Mouse (Mus musculus) adrenal gland, postnatal 14 days (tissue): ENCODE results near the gene Aldh3b1. TPM values are rescaled to one million over a fixed set of nuclear protein-coding genes. Genes with fewer than 3 reads are reported as not detected.

Source experiments
- DNase-seq: peaks from one replicate; pipeline ENCODE4 v3.0.0; 2021; ENCODE audit warnings: mixed read lengths
- total RNA-seq: library from RNA; stranded (reverse); gene quantifications from 2 replicates; pipeline ENCODE4 v1.2.3, GENCODE M21; 2021

The Aldh3b1 gene
- total RNA-seq, 1 experiment from 2014 or later = 73.4 TPM

GRCm38 (mm10) chr19:3912337-3913204 is 17.0 kb downstream of the Aldh3b1 start, which contains the start of gene Ndufs8:
Gene Ndufs8, minus strand, starts transcription at chr19:3912774.
- DNase-seq = peak; percentile 93

GRCm38 (mm10) chr19:3910206-3910605 is 19.4 kb downstream of the Aldh3b1 start:
- no peak for DNase-seq

DNA sequence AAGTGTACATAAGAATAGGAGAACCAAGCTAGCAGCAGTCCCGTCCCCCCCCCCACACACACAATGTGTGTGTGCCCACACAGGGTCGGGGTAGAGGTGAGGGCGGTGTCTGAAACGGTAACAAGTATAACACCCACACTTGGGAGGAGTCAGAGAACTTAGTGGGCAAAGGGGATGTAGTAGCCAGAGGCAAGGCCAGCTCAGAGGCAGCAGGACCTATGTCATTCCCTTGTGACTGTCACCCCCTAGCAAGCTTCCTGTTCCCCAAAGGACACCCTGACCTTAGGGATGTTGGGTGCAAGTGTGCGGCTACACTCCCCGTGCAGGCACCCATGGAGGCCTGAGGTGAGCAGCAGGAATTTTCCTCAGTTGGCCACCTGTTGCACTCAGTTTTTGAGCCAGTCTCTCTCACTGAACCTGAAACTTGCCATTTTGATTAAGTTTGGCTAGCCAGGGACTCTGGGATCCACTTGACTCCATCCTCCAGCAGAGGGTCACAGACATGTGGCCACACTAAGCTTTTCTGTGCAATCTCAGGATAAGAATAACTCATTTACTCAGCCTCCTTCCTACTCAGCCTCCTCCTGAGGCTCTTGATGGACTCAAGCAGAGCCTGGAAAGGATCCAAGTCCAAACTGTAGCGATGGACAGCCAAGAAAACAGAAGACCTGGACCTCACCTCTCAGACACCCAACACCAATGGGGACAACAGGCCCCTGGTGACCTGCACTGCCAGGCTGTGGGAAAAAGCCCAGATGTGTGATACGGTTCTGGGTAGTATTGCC is 21.5 kb downstream of the Aldh3b1 start:
- no peak for DNase-seq

DNA sequence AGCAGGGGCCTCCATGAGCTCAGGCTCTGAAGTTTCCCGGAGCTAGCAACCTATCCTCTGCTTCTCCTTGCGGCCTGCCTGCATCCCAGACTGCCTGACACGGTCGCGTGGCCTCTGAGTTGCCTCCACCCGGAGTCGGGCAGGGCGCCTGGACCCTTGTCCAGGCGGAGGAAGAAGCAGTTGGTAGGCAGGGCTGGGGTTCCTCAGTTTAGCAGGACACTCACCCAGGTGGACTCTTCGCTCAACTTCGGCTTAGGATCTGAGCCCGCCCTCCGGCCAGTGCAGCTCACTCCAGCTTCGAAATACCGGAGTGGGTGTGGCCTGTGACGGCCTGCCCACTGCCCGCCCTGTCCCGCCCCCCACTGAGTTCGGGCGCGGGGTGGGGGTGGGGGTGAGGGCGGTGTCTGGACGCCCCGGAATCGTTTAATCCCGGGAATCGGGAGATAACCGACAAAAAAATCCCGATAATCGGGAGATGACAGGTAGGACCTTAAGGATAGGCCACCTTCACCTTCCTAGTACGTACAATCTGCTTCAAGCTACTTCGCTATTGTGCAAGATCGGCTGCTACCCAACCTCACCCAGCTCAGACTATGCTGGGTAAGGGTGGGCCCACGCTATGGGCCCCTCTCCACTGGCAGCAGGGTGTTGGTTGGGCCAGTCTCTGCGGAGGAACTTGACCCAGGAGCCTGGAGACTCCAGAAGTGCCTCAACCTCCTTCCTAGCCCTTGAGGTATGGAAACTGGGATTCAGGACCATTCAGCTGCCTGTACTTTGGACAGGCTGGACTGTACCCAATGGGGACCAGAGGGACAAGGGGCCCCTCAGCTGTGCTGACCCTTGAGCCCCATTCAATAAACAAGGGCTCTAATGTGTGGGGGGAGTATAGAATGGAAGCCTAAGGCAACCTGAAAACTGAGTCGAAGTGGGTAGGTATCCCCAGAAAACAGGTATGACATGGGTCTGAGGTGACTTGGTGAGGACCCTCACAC is 22.5 kb downstream of the Aldh3b1 start, which contains the start of gene Tcirg1:
TSS of gene Tcirg1 (minus strand) at position 339 of the 992 bp plus-strand sequence.
- DNase-seq = peak; percentile 88

DNA sequence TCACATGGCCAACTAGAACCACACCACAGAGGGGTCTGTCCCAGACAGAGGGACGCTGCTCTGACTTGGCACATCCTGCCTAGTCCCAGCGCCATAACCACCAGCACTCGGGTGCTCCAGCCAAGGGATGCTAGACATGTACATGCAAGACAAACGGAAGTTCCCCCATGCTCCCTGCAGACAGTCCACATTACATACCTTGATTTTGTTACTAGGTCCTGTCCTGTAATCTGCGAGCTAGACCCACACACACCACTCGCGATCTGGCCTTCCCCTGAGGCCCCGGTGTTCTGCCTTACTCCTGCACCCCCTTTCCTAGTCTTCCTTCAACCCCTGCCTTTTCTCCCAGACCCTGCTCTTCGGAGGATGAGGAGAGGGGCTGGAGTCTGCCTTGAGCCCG is 23.3 kb downstream of the Aldh3b1 start:
- no peak for DNase-seq

GRCm38 (mm10) chr19:3905261-3905969 is 24.2 kb downstream of the Aldh3b1 start:
- DNase-seq = peak; percentile 77

DNA sequence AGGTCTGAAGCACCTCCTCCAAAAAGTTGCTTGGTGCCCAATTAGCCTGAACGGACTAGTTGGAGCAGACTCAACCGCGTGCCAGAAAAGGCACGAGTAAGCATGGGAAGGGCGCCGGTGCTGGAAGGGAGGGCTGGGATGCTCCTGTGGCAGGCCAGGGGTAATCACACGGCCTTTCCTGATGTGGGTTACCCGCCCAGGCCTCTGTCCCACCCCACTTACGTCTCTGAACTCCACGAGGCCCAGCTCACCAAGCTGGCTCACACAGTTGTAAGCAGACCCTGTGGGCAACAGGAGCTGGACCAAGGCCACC is 25.3 kb downstream of the Aldh3b1 start:
- DNase-seq = no peak

GRCm38 (mm10) chr19:3903648-3904362 is 25.8 kb downstream of the Aldh3b1 start:
- DNase-seq = no peak

GRCm38 (mm10) chr19:3902966-3903365 is 26.6 kb downstream of the Aldh3b1 start:
- no peak for DNase-seq

DNA sequence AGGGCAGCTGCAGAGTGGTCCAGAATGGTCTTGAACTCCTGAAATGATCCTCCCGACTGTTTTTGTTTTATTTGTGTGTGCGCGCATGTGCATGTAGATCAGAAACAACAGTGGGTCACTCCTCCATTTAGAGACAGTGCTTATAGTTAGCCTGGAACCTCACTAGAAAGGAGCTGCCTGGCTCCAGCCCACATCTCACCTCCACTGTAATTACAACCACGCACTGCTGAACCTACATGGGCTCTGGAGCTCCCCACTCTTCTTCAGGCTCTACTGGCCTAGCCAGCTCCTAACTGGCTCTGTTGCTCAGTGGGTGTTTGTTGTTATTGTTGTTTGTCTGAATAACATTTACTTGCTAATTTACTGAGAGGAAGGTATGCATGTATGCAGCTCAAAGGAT is 30.0 kb downstream of the Aldh3b1 start:
- DNase-seq = no peak

GRCm38 (mm10) chr19:3898952-3899351 is 30.7 kb downstream of the Aldh3b1 start:
- DNase-seq = no peak

DNA sequence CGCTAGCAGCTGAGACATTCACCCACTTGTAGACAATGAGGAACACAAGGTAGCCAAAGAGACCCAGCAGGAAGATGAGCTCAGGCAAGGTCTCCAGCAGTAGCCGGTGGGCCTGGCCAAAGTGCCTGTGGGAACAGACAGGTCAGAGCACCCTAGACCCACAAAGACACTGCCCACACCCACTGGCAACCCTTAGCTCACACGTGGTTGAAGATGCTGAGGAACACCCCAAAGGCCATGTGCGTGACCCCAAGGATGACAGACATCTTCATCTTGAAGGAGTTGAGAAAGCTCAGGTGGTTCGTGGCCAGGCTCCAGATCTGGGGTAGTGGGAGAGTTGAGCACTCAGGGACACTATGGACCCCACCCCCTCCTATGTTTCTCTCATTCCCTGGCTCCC is 32.1 kb downstream of the Aldh3b1 start:
- DNase-seq = no peak

DNA sequence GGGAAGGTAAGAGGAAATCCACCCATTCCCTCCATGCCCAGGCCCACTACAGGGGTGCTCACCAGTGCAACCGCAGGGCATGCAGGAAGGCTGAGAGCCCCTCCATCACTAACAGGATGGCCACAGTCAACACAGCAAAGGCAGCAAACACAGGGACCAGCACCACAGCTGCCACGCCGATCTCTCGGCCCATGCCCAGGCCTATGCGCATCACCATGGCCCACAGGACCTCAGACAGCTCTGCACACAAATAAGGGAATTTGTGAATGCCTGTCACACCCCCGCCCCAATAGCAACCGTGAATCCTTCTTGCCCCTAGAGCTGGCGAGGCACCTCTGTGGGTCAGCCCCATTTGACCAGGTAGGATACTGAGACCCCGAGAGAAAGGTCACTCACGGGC is 33.4 kb downstream of the Aldh3b1 start:
- no peak for DNase-seq

DNA sequence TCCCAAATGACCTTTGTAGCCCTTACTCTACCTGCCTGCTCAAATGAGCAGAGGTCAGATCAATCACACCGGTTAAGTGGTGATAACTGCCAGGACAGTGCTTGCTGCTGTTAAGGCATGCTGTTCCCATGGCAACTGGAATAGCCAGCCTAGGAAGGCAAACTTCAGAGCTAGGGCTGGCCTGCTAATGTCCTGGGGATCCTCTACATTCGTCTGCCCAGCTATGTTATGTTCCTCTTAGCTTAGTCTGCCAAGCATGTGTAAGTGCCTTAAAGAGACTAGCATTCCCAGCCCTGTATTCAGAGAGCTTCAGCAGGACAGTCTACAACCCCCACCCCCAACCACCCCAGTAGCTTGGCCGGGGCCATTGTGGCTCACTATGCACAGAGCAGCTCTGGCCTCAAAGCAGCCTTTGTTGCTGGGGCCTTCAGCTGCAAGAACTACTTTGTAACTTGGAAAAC is 34.4 kb downstream of the Aldh3b1 start:
- DNase-seq = no peak

GRCm38 (mm10) chr19:3894294-3894693 is 35.3 kb downstream of the Aldh3b1 start:
- DNase-seq = no peak

- no peak for DNase-seq
These were observed 36.0 kb downstream of the Aldh3b1 start for GRCm38 (mm10) chr19:3893545-3894116.

DNA sequence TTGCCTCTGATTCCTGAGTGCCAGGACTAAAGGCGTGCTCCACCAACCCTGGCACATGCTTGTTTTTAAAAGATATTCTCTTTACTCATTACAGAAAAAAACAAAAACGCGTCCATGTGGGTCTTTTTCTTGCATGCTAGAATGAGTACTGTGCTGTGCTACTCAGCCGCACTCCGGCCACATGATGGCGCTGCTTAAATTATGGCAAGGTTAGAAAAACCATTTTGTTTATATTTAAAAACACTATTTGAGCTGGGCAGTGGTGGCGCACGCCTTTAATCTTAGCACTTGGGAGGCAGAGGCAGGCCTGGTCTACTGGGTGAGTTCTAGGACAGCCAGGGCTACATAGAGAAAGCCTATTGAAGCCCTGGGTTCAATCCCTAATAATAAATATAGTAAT is 39.4 kb downstream of the Aldh3b1 start:
- DNase-seq = no peak

DNA sequence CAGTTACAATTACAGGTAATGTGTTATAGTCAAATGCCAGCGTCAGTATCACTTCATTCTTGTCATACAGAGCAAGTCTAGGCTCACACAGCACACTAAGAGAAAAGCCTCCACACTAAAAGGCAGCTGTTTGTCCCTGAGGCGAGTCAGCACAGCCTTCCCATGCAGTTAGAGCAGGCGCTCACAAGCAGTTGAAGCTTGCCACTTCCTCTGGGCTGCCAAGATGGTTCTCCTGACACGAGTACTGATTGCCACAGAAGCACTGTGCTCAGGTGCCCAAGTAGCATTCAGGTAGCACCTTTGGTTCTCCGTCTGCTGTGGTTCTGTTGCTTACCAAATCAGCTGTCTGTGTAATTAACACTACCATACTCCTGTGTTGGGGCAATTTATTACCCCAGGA is 40.5 kb downstream of the Aldh3b1 start:
- DNase-seq = no peak

- DNase-seq = peak; percentile 66
These were observed 45.1 kb downstream of the Aldh3b1 start for GRCm38 (mm10) chr19:3884325-3884990.

DNA sequence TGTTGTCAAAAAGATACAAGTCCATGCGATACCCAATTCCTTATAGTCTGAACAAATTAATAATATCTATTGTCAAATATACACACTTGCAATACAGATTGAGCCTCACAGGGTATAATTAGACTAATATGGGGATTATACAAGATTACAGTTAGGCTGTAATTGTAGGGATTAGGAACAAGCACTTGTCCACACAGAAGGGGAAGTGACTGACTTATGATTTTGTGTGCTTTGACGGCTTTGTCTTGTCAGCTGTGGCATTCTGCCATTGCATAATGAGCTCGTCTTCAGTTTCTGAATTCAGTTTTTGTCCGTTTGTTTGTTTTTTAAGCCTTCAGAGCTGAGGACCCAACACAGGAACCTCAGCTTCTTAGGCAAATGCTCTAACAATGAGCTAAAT is 47.4 kb downstream of the Aldh3b1 start:
- no peak for DNase-seq
